Mouse (Mus musculus) kidney, adult 11 months (tissue): ENCODE measurements around the gene Vsig4.
"Not testable (repeated sequence)": the region's sequence is repeated elsewhere in the genome, so short reads cannot be mapped to it uniquely, and the experiment has no call there.

Source experiments
- DNase-seq: peaks from one replicate; pipeline ENCODE4 v3.0.0; 2022

Vsig4 gene

DNA sequence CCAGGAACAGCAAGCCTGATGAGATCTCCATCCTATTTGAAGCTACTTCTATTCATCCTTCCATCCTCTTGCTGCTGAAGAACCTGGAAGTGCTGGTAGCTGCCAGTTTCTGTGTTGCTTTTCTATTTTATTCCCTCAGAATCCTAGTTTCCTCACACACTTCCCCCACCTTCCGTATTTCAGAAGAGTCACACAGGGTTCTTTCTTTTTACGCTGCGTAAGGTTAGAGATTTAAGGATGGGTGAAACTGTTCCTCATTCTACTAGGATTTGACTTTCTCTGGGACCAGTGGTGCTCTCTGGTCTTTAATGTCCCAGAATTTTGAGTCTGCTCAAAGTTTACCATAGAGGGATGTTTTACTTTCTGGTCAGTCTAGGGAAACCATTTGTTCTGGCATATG lies at the start of gene Vsig4:
TSS of gene Vsig4 (minus strand) at position 101 of the 400 bp plus-strand sequence.
- DNase-seq, result no peak

- no peak for DNase-seq
Measured at GRCm38 (mm10) chrX:96339108-96339507, 45.9 kb upstream of the Vsig4 start.

GRCm38 (mm10) chrX:96329764-96330163 lies 36.5 kb upstream of the Vsig4 start:
- no peak for DNase-seq

GRCm38 (mm10) chrX:96256509-96256908 lies 36.7 kb downstream of the Vsig4 start:
- DNase-seq, result no peak

GRCm38 (mm10) chrX:96239644-96240043 lies 53.6 kb downstream of the Vsig4 start:
- no peak for DNase-seq

DNA sequence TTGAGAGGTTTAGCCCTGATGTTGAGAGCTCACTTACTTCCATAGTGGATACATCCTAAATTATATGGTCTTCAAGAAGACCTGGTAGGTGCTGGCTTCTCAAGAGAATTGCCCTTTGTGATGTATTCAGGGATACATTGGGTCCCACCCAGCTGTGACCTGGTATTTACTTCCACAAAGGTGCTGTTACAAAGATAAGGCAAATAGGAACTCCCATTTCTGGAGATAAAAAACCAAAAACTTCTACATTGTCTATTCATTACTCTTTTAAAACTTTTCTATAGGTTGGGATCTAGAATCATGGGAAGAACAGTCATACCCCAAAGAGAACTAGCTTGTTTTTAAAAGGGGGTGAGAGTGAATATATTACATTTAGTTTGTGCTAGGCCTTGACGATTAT lies 54.2 kb downstream of the Vsig4 start:
- no peak for DNase-seq

DNA sequence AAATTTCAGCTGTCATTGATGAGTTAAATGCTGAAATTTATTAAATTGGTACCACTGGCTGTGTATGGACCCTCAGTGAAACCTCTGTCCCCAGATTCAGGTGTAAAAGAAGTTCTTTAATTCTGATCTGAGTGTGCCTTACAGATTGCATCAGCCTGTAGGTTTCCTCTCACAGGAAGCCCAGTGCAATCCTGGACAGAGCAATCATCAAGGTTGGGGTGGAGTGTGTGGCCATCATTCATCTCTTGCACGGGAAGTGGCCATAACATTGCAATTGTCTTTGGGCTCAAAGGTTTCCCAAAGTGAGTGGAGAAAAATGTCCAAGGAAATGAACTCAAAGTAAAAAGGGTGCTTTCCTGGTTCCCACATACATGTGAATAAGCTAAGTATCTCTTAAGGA lies 57.5 kb downstream of the Vsig4 start:
- DNase-seq, result no peak

GRCm38 (mm10) chrX:96227030-96227429 lies 66.2 kb downstream of the Vsig4 start:
- no peak for DNase-seq

GRCm38 (mm10) chrX:96225474-96225873 lies 67.8 kb downstream of the Vsig4 start:
- DNase-seq, result no peak

- no peak for DNase-seq
Measured at GRCm38 (mm10) chrX:96224210-96224609, 69.0 kb downstream of the Vsig4 start.

DNA sequence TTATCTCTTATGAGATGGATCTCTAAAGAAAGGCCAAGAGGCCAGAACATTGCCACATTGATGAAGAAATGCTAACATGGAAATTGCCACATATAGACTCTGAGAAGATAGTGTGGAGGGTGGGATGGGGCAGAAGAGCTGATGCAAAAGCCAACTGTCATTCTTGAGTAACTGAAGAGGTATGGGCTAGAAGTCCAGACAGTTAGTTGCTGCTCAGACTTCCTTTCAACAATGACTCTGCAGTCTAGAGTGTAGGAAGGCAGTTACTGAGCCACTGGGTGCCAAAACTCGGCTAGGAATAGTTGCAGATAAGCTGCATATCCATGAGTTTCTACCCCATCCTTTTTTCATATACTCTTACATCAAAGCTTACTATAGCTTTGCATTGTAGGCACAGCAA lies 75.2 kb downstream of the Vsig4 start:
- DNase-seq, result no peak

- DNase-seq, result no peak
Measured at GRCm38 (mm10) chrX:96206872-96207271, 86.4 kb downstream of the Vsig4 start.

DNA sequence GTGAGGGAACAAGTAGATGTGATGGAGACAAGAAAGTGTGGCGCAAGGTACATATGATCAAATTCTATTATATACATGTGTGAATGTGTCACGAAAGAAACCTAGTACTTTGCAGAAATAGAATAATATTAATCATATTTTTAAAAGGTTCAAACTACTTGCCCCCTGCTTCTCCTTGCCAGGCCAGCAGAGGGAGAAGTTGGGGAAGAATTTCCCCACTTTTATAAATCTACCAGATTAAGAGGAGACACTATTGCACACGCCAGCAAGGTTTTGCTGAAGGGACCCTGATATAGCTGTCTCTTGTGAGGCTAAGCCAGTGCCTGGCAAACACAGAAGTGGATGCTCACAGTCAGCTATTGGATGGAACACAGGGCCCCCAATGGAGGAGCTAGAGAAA lies 88.1 kb downstream of the Vsig4 start:
- DNase-seq, result not testable (repeated sequence)
